Mouse (Mus musculus) cerebellum, adult 2 months (tissue): ENCODE results near the gene 2010003K11Rik. TPM values are rescaled to one million over a fixed set of nuclear protein-coding genes. Genes with fewer than 3 reads are reported as not detected.

Source experiments
- DNase-seq, 2 experiments: peaks; one replicate each; pipeline ENCODE4 v3.0.0; 2021
- H3K27ac ChIP-seq: fragments of 200-500 bp; 2 replicates; pipeline ENCODE4 v1.5.1; 2012; ENCODE audit warnings: low read length, control low read depth, inconsistent platforms; ENCODE audit not compliant: insufficient read depth
- H3K27me3 ChIP-seq: fragments of 200-500 bp; 2 replicates; pipeline ENCODE4 v1.6.1; 2012; ENCODE audit warnings: inconsistent platforms, mild to moderate bottlenecking, low read length, moderate library complexity; ENCODE audit not compliant: control insufficient read depth, insufficient read depth
- H3K4me1 ChIP-seq: fragments of 200-500 bp; 2 replicates; pipeline ENCODE4 v1.6.1; 2011; ENCODE audit warnings: low read length; ENCODE audit not compliant: control insufficient read depth, insufficient read depth
- H3K4me3 ChIP-seq: fragments of 200-500 bp; replicated peaks from 2 replicates; pipeline ENCODE3; 2011; ENCODE audit warnings: mild to moderate bottlenecking, low read depth, low read length, control low read depth; ENCODE audit not compliant: insufficient read depth
- CTCF ChIP-seq: fragments of 200-500 bp; IDR thresholded peaks from 2 replicates; pipeline ENCODE4 v1.5.1; 2011; ENCODE audit warnings: low read depth, mild to moderate bottlenecking, control low read depth, low read length, moderate library complexity, borderline replicate concordance; ENCODE audit not compliant: insufficient read depth
- POLR2A ChIP-seq: fragments of 200-500 bp; IDR thresholded peaks from 2 replicates; pipeline ENCODE4 v1.6.1; 2011; ENCODE audit warnings: low read length, control low read depth, borderline replicate concordance; ENCODE audit not compliant: insufficient read depth
- WGBS: fragments of 180-500 bp; shearing (Covaris S2); methylation state at CpG from one replicate; pipeline ENCODE4 v1.1.7; 2018; 5-methylcytosine and 5-hydroxymethylcytosine counted together
- polyA plus RNA-seq: library from polyadenylated mRNA; depleted of rRNA; stranded (reverse); fragments of >200 nt; gene quantifications from 2 replicates; pipeline ENCODE4 v1.2.3, GENCODE M21; 2012

Gene 2010003K11Rik
- polyA plus RNA-seq, 1 experiment, result not detected

GRCm38 (mm10) chr19:4511116-4511841, 12.9 kb upstream of the 2010003K11Rik start:
- no peak for DNase-seq
- WGBS, result 7% methylated on average over 13 of the region's 13 CpGs
- H3K27me3 ChIP-seq, result no peaks in the 10 kb centered on the region
- TF ChIP-seq CTCF (no peak), POLR2A (no peak)
- peak overlapping the region; percentile 68 for H3K4me3 ChIP-seq
- peaks cover 3% of the 10 kb centered on the region; the same call in 1 of the 2 replicates for H3K4me1 ChIP-seq
- H3K27ac ChIP-seq, result no peak overlapping the region

GRCm38 (mm10) chr19:4509986-4510963, 11.9 kb upstream of the 2010003K11Rik start, which contains the start of gene Pcx:
TSS of gene Pcx (plus strand) at chr19:4510472.
- Histone ChIP-seq H3K27ac (no peak within 1 kb of the TSS), H3K27me3 (no peaks in the 10 kb centered on the region), H3K4me1 (peaks cover 3% of the 10 kb centered on the region; the same call in 1 of the 2 replicates), H3K4me3 (peak within 1 kb of the TSS; percentile 82)
- TF ChIP-seq POLR2A (peak; percentile 87), CTCF (no peak)
- under 1% methylated on average over 81 of the region's 82 CpGs for WGBS
- DNase-seq, result peak; percentile 99 to 100

GRCm38 (mm10) chr19:4507746-4508145, 9.4 kb upstream of the 2010003K11Rik start:
- H3K4me3 ChIP-seq, result no peak overlapping the region
- no peak for DNase-seq
- H3K4me1 ChIP-seq, result peaks cover 3% of the 10 kb centered on the region; the same call in 1 of the 2 replicates
- H3K27ac ChIP-seq, result no peak overlapping the region
- 58% methylated on average over 3 of the region's 3 CpGs for WGBS
- TF ChIP-seq POLR2A, result no peak
- no peak for TF ChIP-seq CTCF
- no peaks in the 10 kb centered on the region for H3K27me3 ChIP-seq

- Histone ChIP-seq H3K27me3 (no peaks in the 10 kb centered on the region), H3K4me3 (no peak overlapping the region), H3K4me1 (no peaks in the 10 kb centered on the region), H3K27ac (no peak overlapping the region)
- DNase-seq, result no peak
- no peak for TF ChIP-seq CTCF
- no peak for TF ChIP-seq POLR2A
- WGBS, result 97% methylated on average over 1 of the region's 1 CpGs
Observed at GRCm38 (mm10) chr19:4504830-4505229, 6.4 kb upstream of the 2010003K11Rik start.

- Histone ChIP-seq H3K4me3 (no peak overlapping the region), H3K27me3 (no peaks in the 10 kb centered on the region), H3K4me1 (peaks cover 4% of the 10 kb centered on the region; the same call in 1 of the 2 replicates), H3K27ac (no peak overlapping the region)
- WGBS, result 72% methylated on average over 2 of the region's 2 CpGs
- peak in 1 of 2 experiments; percentile 3 for DNase-seq
- TF ChIP-seq CTCF (no peak), POLR2A (no peak)
Observed at GRCm38 (mm10) chr19:4502701-4503100, 4.3 kb upstream of the 2010003K11Rik start.

- 5% methylated on average over 4 of the region's 4 CpGs for WGBS
Observed at GRCm38 (mm10) chr19:4497263-4497973, 965 bp downstream of the 2010003K11Rik start.

More at GRCm38 (mm10) chr19:4497263-4497973, 965 bp downstream of the 2010003K11Rik start:
- H3K27ac ChIP-seq, result no peak overlapping the region
- H3K4me1 ChIP-seq, result peaks cover 48% of the 10 kb centered on the region
- TF ChIP-seq CTCF (peak; percentile 97), POLR2A (no peak)
- DNase-seq, result peak; percentile 70 to 81
- H3K27me3 ChIP-seq, result no peaks in the 10 kb centered on the region
- H3K4me3 ChIP-seq, result no peak overlapping the region
